Mouse (Mus musculus): ENCODE results near the gene Khsrp.

Gene Khsrp

DNA sequence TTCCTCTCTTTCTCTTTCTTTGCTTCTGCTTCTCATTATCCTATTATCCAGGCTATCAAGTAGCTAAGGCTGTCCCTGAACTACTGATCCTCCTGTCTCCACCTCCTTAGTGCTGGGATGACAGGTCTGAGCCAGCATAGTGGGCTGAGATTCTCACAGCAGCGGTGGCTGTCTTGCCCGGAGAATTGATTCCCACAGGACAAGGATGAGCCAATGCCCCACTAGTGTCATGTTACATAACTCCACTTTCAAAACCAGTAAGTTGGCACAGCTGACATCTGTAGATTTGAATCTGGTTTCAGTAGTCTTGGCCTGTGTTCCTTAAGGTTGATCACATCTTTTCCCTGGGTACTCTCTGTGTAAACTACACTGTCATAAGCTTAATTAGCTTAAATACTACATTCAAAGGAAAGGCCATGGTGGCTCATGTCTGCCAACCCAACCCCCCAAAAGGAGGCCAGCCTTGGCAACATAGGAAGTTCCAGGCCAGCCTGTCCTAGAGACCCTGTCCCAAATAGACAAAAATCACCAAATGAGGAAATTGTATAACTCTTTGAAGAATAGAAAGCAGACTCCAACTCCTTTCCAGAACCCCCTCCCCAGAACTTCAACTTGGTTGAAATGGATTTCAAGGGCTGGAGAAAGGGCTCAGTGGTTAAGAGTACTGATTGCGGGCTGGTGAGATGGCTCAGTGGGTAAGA is 45.1 kb downstream of the Khsrp start:
- DNase-seq (ENCODE audit: low read depth, low spot score): no peak

DNA sequence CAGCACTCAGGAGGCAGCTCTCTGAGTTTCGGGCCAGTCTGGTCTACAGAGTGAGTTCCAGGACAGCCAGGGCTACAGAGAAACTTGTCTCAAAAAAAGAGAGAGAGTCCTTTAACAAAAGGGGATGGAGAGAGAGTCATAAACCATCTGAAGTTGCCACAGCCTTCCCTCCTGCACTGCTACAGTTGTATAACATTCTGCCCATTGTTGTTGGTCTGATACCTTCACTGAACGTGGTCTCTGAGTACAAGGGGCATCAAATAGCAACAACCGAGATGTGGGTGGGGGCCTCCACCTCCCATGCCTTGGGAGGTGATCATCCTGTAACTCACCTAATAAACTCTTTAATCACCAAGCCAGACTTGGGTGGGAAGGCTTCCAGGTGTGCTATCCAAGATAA is 45.7 kb downstream of the Khsrp start:
- DNase-seq (ENCODE audit: low read depth, low spot score): no peak

DNA sequence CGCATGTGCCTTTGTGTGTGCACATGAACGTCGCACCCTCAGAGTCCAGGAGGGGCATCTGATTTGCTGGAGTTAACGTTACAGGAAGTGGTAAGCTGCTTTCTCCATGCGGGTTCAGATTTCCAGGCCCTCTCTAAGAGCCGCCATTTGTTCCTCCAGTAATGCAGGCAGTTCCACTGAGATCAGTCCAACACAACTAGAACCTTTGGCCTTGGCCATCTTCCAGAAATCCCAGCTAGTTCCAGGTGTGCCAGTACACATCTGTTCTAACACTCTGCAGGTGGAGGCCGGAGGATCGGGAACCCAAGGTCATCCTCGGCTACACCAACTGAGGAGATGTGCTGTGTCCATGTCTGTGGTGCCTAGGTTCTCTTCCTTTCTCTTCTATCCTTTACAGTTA is 46.4 kb downstream of the Khsrp start:
- DNase-seq (ENCODE audit: low read depth, low spot score): no peak

DNA sequence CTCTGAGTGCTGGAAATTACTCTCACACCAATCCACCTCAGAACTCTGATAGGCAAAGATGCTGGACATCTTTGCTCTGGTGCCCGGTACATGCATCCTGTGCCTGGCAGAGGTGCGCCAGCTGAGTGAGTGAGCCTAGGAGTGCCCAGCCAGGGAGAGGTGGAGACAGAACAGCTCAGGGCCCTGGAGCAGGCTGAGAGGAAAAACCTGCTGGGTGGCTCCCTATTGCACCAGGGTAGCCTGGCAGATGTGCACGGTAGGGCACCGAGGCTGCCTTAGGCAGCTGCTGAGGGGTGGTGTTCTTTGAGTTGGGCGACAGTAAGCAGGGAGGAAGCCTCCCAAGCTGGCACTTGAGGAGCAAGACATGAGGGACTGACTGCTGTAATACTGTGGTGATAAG is 49.3 kb downstream of the Khsrp start, which contains the start of gene Acer1:
Gene Acer1, minus strand, starts transcription at position 114 of the 400 bp plus-strand sequence.
- DNase-seq (ENCODE audit: low read depth, low spot score): no peak

DNA sequence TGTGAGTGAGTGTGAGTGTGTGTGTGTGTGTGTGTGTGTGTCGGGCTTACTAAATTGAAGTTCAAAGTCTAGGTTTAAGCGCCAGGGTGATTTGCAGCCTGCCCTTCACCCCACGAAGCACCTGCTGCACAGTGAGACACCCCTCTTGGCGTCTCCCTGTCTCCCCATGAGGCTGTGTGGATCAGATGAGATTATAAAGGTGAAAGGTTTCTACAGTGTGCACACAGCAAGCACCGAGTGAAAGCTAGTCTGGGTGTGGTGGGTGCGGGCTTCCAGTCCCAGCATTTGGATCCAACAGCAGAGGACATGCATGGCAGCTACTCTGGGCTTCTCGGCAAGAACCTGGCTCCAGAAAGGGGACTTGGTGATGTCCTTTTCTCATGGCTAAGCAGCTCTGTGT is 50.3 kb downstream of the Khsrp start:
- DNase-seq (ENCODE audit: low read depth, low spot score): no peak

DNA sequence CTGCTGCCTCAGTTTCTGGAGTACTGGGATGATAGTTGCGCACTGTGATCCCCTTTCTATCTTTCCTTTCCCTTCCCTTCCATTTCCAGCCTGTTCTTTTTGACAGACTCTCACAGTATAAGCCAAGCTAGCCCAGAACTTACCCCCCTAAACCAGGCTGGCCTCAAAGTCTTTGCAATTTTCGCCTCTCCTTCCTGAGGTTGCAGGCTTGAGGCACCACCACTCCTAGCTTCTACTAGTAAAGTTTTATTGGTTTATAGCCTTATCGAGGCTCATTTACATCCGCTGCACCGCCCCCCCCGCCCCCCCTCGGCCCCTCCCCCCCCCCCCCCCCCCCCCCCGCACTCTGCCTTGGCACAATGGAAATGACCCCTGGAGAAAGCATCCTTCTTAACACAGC is 51.8 kb downstream of the Khsrp start:
- DNase-seq (ENCODE audit: low read depth, low spot score): no peak

DNA sequence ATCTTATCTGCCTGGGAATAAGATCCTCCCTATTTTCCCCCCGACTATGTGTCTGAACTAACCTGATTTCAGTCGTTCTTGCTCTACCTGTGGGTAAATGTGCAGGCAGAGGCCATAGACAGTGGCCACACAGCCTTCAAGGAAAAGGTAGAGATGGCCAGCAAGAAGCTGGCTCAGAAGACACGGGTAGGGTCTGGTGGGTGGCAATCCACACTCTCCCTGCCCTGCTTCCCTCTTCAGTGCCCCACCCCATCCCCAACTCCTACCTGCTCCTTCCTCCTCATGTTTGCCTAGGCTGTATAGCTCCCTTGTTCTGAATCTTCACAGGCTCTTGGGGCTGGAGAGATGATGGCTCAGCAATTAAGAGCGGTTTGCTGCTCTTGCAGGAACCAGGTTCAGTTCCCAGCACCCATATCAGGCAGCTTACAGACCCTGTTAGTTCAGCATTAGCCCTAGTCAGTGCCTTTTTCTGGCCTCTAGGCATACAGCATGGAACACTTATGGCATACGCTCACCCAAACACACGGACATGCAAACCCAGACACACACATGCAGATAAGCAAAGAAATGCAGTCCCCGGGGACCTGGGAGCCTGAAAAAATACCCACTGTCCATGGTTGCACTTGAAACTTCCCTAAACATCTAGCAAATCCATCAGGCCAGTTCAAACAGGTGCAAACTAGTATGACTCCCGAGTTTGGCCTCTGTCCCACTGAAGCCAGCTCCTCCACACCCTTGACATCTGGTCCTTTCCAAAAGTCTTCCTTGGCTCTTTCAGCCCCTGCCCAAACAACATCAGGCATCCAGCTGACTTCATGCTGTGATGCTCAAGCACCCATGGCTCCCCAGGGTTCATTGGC is 54.6 kb downstream of the Khsrp start:
- DNase-seq (ENCODE audit: low read depth, low spot score): no peak

DNA sequence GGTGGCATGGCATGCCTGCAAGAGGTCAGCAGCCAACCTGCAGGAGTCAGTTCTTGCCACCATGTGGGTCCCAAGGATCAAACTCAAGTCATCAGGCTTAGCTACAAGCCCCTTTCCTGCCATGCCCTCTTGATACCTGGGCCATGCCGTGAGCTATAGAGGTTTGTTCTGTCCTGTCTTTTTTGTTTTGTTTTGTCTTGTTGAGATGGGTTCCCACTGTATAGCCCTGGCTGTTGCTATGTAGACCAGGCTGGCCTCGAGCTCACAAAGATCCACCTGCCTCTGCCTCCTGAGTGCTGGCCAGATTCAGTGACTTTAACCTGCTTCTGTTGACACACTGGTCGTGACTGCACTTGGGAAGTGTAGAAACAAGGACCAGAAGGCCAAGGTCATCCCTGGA is 55.9 kb downstream of the Khsrp start:
- DNase-seq (ENCODE audit: low read depth, low spot score): no peak

DNA sequence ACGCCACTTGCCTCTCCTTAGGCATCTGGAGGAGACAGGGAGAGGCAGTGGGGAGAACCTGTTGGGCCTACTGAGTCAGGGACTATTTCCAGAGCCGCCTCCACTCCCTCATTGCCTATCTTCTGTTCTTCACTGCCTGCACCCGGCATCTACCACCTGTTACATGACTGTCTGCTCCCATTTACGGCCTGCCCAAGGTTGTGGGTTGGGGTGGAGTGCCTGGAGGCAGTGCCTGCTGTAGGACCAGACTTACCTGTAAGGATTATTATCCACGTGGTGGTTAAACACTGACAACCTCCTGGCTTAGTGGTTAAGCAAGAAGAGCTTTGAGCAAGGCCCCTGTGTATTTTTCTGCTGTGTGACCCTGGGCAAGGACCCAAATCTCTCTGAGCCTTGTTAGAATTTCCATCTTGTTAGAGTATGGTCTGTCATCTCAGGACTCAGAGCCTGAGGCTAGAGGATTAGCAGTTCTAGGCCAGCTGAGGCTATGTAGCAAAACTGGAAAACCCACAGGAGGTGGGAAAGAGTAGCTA is 56.5 kb downstream of the Khsrp start:
- no peak for DNase-seq (ENCODE audit: low read depth, low spot score)

DNA sequence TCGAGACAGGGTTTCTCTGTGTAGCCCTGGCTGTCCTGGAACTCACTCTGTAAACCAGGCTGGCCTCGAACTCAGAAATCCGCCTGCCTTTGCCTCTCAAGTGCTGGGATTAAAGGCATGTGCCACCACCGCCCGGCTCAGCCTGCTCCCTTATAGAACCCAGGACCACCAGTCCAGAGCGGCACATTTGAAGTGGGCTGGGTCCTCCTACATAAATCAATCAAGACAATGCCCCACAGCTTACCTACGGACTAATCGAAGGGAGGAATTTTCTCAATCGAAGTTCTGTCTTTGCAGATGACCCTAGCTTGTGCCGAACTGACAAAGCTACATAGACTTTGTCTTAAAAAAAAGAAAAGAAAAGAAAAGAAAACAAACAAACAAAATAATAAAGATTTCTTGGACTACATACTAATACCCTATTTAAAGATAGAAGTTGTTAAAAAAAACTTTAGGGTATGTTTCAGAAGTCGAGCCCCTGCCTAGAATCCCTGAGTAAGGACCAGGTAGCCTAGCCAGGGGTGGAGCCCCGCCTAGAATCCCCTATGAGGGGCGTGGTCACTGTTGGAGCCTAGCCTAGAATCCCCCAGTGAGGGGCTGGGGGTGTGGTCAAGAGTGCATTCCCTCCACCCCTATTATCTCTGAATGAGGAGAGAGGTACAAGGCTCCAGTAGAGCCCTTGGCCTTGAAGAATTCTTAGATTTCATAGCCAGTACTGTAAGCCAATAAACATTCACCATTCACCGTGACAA is 57.2 kb downstream of the Khsrp start:
- DNase-seq (ENCODE audit: low read depth, low spot score): no peak

Measured in embryo, embryonic 11.5 days (tissue).